In the genomic region with DNA sequence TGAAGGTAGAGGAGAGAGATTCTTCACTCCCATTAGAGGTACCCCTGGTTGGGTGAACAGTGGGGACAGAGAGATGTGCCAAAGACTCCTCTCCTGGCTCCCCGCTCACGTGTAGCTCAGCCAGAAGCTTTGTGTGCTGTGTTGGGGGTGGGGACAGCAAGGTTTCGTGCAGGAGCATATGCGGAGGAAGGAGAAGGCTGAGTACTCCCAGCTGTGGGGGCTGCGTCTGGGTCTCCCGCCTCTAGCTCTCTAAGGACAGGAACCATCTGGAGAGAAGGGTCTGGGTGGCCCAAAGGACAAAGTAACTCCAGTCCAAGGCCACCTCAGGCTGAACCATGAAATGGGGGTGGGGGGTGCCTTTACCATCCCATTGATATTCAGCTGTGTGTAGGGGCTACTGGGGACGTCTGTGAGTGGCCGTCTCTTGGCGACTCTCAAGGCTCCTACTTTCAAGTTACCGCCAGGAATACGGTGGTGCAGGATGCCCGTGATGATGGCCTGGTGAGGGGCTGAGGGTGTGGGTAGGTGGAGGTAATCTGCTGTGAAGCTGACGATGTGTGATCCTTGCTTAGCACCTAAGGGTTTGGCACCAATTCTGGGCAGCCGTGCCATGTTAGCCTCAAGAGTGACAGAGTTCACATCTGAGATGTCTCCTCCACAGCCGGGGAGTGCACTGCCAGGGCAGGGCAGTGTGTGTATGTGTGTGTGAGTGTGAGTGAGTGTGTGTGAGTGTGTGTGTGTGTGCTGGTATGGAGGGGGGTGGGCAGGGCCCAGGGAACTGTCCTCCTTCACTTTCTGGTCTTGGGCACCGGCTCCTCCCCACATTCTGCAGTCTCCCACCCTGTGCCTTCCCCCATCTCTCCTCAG, we compare ENCODE assay signal across 11 mouse cellular contexts. TPM values are rescaled to one million over a fixed set of nuclear protein-coding genes. Genes with fewer than 3 reads are reported as not detected.
DNase-seq lines count a peak whose midpoint lies in the region; ATAC-seq and TF ChIP-seq lines count a peak whose summit lies in the region.
"Had no signal": no experiment of that assay in that cellular context is flagged by ENCODE, and none has a peak within 500 bp of the region (broad histone marks: within the 10 kb centered on the region; RNA-seq: fewer than 3 reads in every experiment).

No protein-coding gene starts in this region.

- H3K27me3 ChIP-seq in liver, postnatal 0 days (ENCODE audit: insufficient read depth, low read length) = no peaks in the 10 kb centered on the region
- no peaks in the 10 kb centered on the region for H3K27me3 ChIP-seq in limb, embryonic 12.5 days
- H3K27me3 ChIP-seq in hindbrain, postnatal 0 days (ENCODE audit: insufficient read depth, low read length) = no peaks in the 10 kb centered on the region
- H3K27me3 ChIP-seq: hindbrain, embryonic 12.5 days had no signal

- H3K9ac ChIP-seq in liver, postnatal 0 days (replicated peaks) = no peak overlapping the region
- H3K9ac ChIP-seq in limb, embryonic 12.5 days (replicated peaks) = peak overlapping the region; percentile 27; the same call in 1 of the 2 replicates
- H3K9ac ChIP-seq in hindbrain, postnatal 0 days (replicated peaks; ENCODE audit: low read length) = no peak overlapping the region
- H3K9ac ChIP-seq: hindbrain, embryonic 12.5 days; liver, embryonic 14.5 days had no signal

- H3K4me2 ChIP-seq in liver, postnatal 0 days (ENCODE audit: low read depth, low read length) = peak overlapping the region; percentile 44
- peak overlapping the region; percentile 20 for H3K4me2 ChIP-seq in limb, embryonic 12.5 days
- H3K4me2 ChIP-seq in hindbrain, postnatal 0 days (ENCODE audit: low read depth, low read length) = no peak overlapping the region
- H3K4me2 ChIP-seq: hindbrain, embryonic 12.5 days had no signal

- H3K4me3 ChIP-seq in liver, postnatal 0 days (ENCODE audit: low read depth, low read length) = no peak overlapping the region
- H3K4me3 ChIP-seq in limb, embryonic 12.5 days (replicated peaks) = 0 out of 2 replicates have a peak overlapping the region, but pooled peaks have one; percentile 1
- no peak overlapping the region for H3K4me3 ChIP-seq in hindbrain, postnatal 0 days (ENCODE audit: low read length)
- H3K4me3 ChIP-seq: hindbrain, embryonic 12.5 days had no signal

- no peaks in the 10 kb centered on the region for H3K4me1 ChIP-seq in liver, postnatal 0 days (ENCODE audit: insufficient read depth)
- peaks cover 41% of the 10 kb centered on the region for H3K4me1 ChIP-seq in limb, embryonic 12.5 days (replicated peaks)
- H3K4me1 ChIP-seq in hindbrain, postnatal 0 days (ENCODE audit: insufficient read depth, low read length) = no peaks in the 10 kb centered on the region

- peaks cover 24% of the 10 kb centered on the region for H3K36me3 ChIP-seq in liver, postnatal 0 days (replicated peaks; ENCODE audit: insufficient read depth, low read length)
- peaks cover 31% of the 10 kb centered on the region for H3K36me3 ChIP-seq in limb, embryonic 12.5 days
- peaks cover 21% of the 10 kb centered on the region for H3K36me3 ChIP-seq in hindbrain, postnatal 0 days (ENCODE audit: insufficient read depth, low read length)

- TF ChIP-seq CTCF in liver, postnatal 0 days (IDR thresholded peaks at IDR 0.05; ENCODE audit: low read depth) = no peak
- no peak for TF ChIP-seq CTCF in hindbrain, postnatal 0 days (IDR thresholded peaks at IDR 0.05; ENCODE audit: low read depth)

- H3K9me3 ChIP-seq in liver, postnatal 0 days (ENCODE audit: low read length) = no peaks in the 10 kb centered on the region
- no peaks in the 10 kb centered on the region for H3K9me3 ChIP-seq in limb, embryonic 12.5 days
- no peaks in the 10 kb centered on the region for H3K9me3 ChIP-seq in hindbrain, postnatal 0 days (ENCODE audit: low read length)
- H3K9me3 ChIP-seq: hindbrain, embryonic 12.5 days had no signal

- no peak for TF ChIP-seq EP300 in liver, postnatal 0 days (IDR thresholded peaks at IDR 0.05; ENCODE audit: low read depth)

- no peak overlapping the region for H3K27ac ChIP-seq in liver, postnatal 0 days (ENCODE audit: low read depth)
- H3K27ac ChIP-seq in limb, embryonic 12.5 days = peak overlapping the region; percentile 72
- no peak overlapping the region for H3K27ac ChIP-seq in hindbrain, postnatal 0 days
- H3K27ac ChIP-seq: hindbrain, embryonic 12.5 days; liver, embryonic 14.5 days had no signal

- peak; percentile 94 for DNase-seq in heart, adult 11 months
- no peak for DNase-seq in heart, adult 8-10 months (ENCODE audit: low spot score)
- DNase-seq in liver, postnatal 0 days = no peak
- DNase-seq in liver = no peak
- peak; percentile 81 for DNase-seq in testis, postnatal 10 days (ENCODE audit: low spot score)
- DNase-seq in cerebellum, adult 11-12 months = no peak
- no peak for DNase-seq in hindbrain, postnatal 0 days (ENCODE audit: low spot score)

- ATAC-seq in liver, postnatal 0 days = no peak
- ATAC-seq in limb, embryonic 12.5 days (ENCODE audit: insufficient number of reproducible peaks, insufficient read depth, low FRiP score, low TSS enrichment, low read depth) = no peak
- ATAC-seq in hindbrain, postnatal 0 days = no peak
- ATAC-seq: forebrain, embryonic 16.5 days had no signal

- WGBS in liver, postnatal 0 days (ENCODE audit: insufficient replicate concordance) = 58% methylated on average over 16 of the region's 16 CpGs
- WGBS in limb, embryonic 12.5 days = 40% methylated on average over 16 of the region's 16 CpGs
- WGBS in hindbrain, postnatal 0 days = 60% methylated on average over 15 of the region's 16 CpGs

RNA-seq across cellular contexts. Expression of a gene that starts 1.2 kb away (rescaled TPM):
- 1 to 10 TPM in 3 of 4 experiments, under 1 TPM in 1; 0.54 to 2.1 (median 1.1) TPM for total RNA-seq in heart, adult 8-10 months (2022)
- polyA plus RNA-seq in liver, postnatal 0 days (2015; fragmentation: Nextera tagmentation; extraction: Ambion mirVana) = 0.36 and 0.45 TPM in 2 replicates
- 4.5 and 4.7 TPM in 2 replicates for polyA plus RNA-seq in limb, embryonic 12.5 days (2016; fragmentation: Nextera tagmentation; extraction: Ambion mirVana)
- total RNA-seq in hindbrain, postnatal 0 days (2014; rRNA removed) = not detected in 2 replicates
- 0.15 and 0.30 TPM in 2 replicates for polyA plus RNA-seq in hindbrain, postnatal 0 days (2015; fragmentation: Nextera tagmentation; extraction: Ambion mirVana)

RNA-seq across cellular contexts. Expression of a gene that starts 10.2 kb away (rescaled TPM):
- total RNA-seq in heart, adult 8-10 months (2022) = 10 to 100 TPM; 21.1 to 25.4 (median 21.4) TPM
- 33.8 and 34.4 TPM in 2 replicates for polyA plus RNA-seq in liver, postnatal 0 days (2015; fragmentation: Nextera tagmentation; extraction: Ambion mirVana)
- 66.9 and 67.4 TPM in 2 replicates for polyA plus RNA-seq in limb, embryonic 12.5 days (2016; fragmentation: Nextera tagmentation; extraction: Ambion mirVana)
- 44.1 and 52.3 TPM in 2 replicates for total RNA-seq in hindbrain, postnatal 0 days (2014; rRNA removed)
- 69.1 and 75.3 TPM in 2 replicates for polyA plus RNA-seq in hindbrain, postnatal 0 days (2015; fragmentation: Nextera tagmentation; extraction: Ambion mirVana)

RNA-seq across cellular contexts. Expression of a gene that starts 40.2 kb away (rescaled TPM):
- 10 to 100 TPM in 3 of 4 experiments, 1 to 10 TPM in 1; 7.0 to 23.9 (median 12.6) TPM for total RNA-seq in heart, adult 8-10 months (2022)
- 0.96 and 1.1 TPM in 2 replicates for polyA plus RNA-seq in liver, postnatal 0 days (2015; fragmentation: Nextera tagmentation; extraction: Ambion mirVana)
- 5.5 and 7.0 TPM in 2 replicates for polyA plus RNA-seq in limb, embryonic 12.5 days (2016; fragmentation: Nextera tagmentation; extraction: Ambion mirVana)
- total RNA-seq in hindbrain, postnatal 0 days (2014; rRNA removed) = 9.3 and 10.3 TPM in 2 replicates
- polyA plus RNA-seq in hindbrain, postnatal 0 days (2015; fragmentation: Nextera tagmentation; extraction: Ambion mirVana) = 5.3 and 6.5 TPM in 2 replicates

Comparison
In these comparisons a context has a peak if more than half of its experiments do, and no peak if none do; other contexts are left out.
1. DNase-seq: peak in heart, adult 11 months (single experiment) and testis, postnatal 10 days (single experiment); none in heart, adult 8-10 months (single experiment), liver, postnatal 0 days (single experiment), liver (single experiment), cerebellum, adult 11-12 months (single experiment) and hindbrain, postnatal 0 days (single experiment).